Mouse (Mus musculus) embryo, embryonic 11 days (tissue): ENCODE measurements at regions not wholly inside any gene's neighbourhood (a gene's known extent, or its start where the extent isn't known, plus 50 kb on each side); places are given as distances from the start of the nearest gene placed in this dataset.

Source experiments
- DNase-seq: peaks from one replicate; pipeline ENCODE4 v3.0.0-alpha.2; 2015

DNA sequence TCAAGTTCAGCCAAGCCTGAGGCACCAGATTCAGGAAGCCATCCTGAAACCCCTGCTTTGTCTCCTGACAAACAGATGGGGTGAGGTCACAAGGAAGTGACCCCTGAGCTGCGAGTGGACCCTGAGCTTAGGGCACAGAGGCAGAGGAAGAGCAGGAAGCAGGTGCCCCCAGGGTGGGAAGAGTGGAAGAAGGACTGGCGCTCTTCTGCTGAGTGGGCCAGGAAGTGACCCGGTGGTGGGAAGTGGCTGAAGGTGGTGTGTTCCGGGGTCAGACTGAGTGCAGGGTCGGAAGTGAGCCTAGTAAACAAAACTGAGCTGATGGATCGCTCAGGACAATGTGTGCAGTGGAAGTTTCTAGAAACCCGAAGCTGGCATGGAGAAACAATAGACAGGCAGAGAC lies 57.2 kb upstream of the Unc5b start:
- no peak for DNase-seq

DNA sequence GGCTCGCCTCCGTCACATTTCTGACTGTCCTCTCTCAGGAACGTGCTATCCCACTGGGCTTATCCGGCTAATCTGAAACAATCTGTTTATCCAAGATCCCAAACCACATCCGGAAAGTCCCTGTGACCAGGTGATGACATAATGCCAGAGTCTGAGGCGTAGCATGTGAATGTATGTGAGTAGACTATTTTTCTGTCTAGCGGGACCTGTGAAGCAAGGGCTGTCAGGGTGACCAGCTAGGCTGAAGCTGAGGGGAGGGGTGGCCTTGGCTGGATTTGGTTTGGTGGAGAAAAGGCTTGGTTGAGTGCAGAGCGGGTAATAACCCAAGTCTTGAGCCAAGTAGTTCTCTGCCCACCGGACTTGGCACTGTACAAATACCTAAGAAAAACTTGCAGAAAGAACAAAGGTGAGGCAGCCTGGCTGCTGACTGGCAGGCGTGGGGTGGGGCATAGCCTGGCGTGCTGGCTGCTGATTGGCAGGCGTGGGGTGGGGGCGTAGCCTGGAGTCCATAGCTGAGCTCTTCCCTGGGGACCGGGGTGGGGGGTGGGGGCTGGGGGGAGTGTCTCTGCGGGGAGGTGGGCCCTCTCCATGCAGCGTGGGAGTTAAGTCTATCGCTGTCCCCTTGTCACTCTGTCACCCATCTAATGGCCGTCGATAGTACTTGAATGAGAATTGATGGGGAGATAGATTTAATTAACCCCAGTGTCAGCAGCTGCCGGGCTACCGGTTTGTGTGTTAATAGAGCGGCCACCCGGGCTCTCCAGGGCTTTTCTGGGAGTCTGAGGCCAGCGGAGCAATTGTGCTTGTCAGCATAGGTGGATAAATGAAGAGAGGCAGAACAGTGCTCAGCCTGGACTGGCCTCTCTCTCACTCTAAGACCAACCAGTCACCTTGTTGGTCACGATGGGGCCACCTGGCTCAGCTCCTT lies 54.2 kb upstream of the Unc5b start:
- DNase-seq: peak; percentile 81

GRCm38 (mm10) chr10:60884806-60885205 lies 53.4 kb upstream of the Unc5b start:
- DNase-seq: no peak
